Mouse (Mus musculus) midbrain, embryonic 12.5 days (tissue): ENCODE measurements around the gene Camta1. TPM values are rescaled to one million over a fixed set of nuclear protein-coding genes. Genes with fewer than 3 reads are reported as not detected.
"Not testable (repeated sequence)": the region's sequence is repeated elsewhere in the genome, so short reads cannot be mapped to it uniquely, and the experiment has no call there.

Experiments
- ATAC-seq: fragments of 200-750 bp; cut with Nextera tagmentation; 2 replicates; pipeline ENCODE4 v1.8.0; 2017; ENCODE audit warnings: low read depth, moderate TSS enrichment, moderate library complexity; ENCODE audit not compliant: low FRiP score
- H3K27ac ChIP-seq: fragments of 300-500 bp; sonication (generic); replicated peaks from 2 replicates; pipeline ENCODE4 v1.5.1; 2016; ENCODE audit warnings: mild to moderate bottlenecking
- H3K27me3 ChIP-seq: fragments of 300-500 bp; sonication (generic); 2 replicates; pipeline ENCODE4 v1.6.1; 2016; ENCODE audit warnings: mild to moderate bottlenecking
- H3K36me3 ChIP-seq: fragments of 300-500 bp; sonication (generic); 2 replicates; pipeline ENCODE4 v1.6.1; 2016
- H3K4me1 ChIP-seq: fragments of 300-500 bp; sonication (generic); 2 replicates; pipeline ENCODE4 v1.6.1; 2016
- H3K4me2 ChIP-seq: fragments of 300-500 bp; sonication (generic); replicated peaks from 2 replicates; pipeline ENCODE4 v1.6.1; 2016; ENCODE audit warnings: mild to moderate bottlenecking, moderate library complexity
- H3K4me3 ChIP-seq: fragments of 300-500 bp; sonication (generic); 2 replicates; pipeline ENCODE4 v1.5.1; 2016; ENCODE audit warnings: mild to moderate bottlenecking
- H3K9ac ChIP-seq: fragments of 300-500 bp; sonication (generic); replicated peaks from 2 replicates; pipeline ENCODE4 v1.6.1; 2016; ENCODE audit warnings: mild to moderate bottlenecking, moderate library complexity
- H3K9me3 ChIP-seq: fragments of 300-500 bp; sonication (generic); 2 replicates; pipeline ENCODE4 v1.6.1; 2016; ENCODE audit warnings: mild to moderate bottlenecking
- WGBS: fragments of 180-500 bp; shearing (Covaris S2); methylation state at CpG from one replicate; pipeline ENCODE4 v1.1.7; 2016; 5-methylcytosine and 5-hydroxymethylcytosine counted together
- polyA plus RNA-seq: library from polyadenylated mRNA; unstranded; fragments of >200 nt; fragmentation: Nextera tagmentation; extraction: Ambion mirVana; gene quantifications from 2 replicates; pipeline ENCODE4 v1.2.1, GENCODE M21; 2016

Camta1 gene
- polyA plus RNA-seq, 1 experiment from 2014 or later, result 135 TPM

- no peak overlapping the region for H3K9ac ChIP-seq
- no peak overlapping the region for H3K4me2 ChIP-seq
- no peak for ATAC-seq
- no peak overlapping the region for H3K27ac ChIP-seq
- H3K27me3 ChIP-seq, result no peaks in the 10 kb centered on the region
- no peaks in the 10 kb centered on the region for H3K36me3 ChIP-seq
- H3K9me3 ChIP-seq, result peaks cover 25% of the 10 kb centered on the region
- H3K4me1 ChIP-seq, result no peaks in the 10 kb centered on the region
- no peak overlapping the region for H3K4me3 ChIP-seq
- WGBS, result 84% methylated on average over 5 of the region's 5 CpGs
Measured at GRCm38 (mm10) chr4:150882632-150883031, 979.0 kb downstream of the Camta1 start.

GRCm38 (mm10) chr4:150880364-150880763 lies 981.3 kb downstream of the Camta1 start:
- Histone ChIP-seq H3K4me3 (no peak overlapping the region), H3K9ac (no peak overlapping the region), H3K9me3 (peaks cover 25% of the 10 kb centered on the region), H3K4me2 (no peak overlapping the region), H3K4me1 (peaks cover 3% of the 10 kb centered on the region; the same call in 1 of the 2 replicates), H3K27ac (no peak overlapping the region), H3K27me3 (no peaks in the 10 kb centered on the region), H3K36me3 (no peaks in the 10 kb centered on the region)
- WGBS, result 83% methylated on average over 5 of the region's 5 CpGs
- no peak for ATAC-seq

GRCm38 (mm10) chr4:150879631-150880030 lies 982.0 kb downstream of the Camta1 start:
- no peak for ATAC-seq
- WGBS, result 96% methylated on average over 22 of the region's 22 CpGs
- Histone ChIP-seq H3K4me1 (peaks cover 3% of the 10 kb centered on the region; the same call in 1 of the 2 replicates), H3K9ac (no peak overlapping the region), H3K36me3 (no peaks in the 10 kb centered on the region), H3K4me3 (no peak overlapping the region), H3K4me2 (no peak overlapping the region), H3K27ac (no peak overlapping the region), H3K9me3 (peaks cover 25% of the 10 kb centered on the region), H3K27me3 (no peaks in the 10 kb centered on the region)

- no peak for ATAC-seq
- no peaks in the 10 kb centered on the region for H3K36me3 ChIP-seq
- WGBS, result 86% methylated on average over 10 of the region's 10 CpGs
Measured at GRCm38 (mm10) chr4:150875393-150875792, 986.3 kb downstream of the Camta1 start.

GRCm38 (mm10) chr4:150874416-150874815 lies 987.3 kb downstream of the Camta1 start:
- Histone ChIP-seq H3K9me3 (peaks cover 14% of the 10 kb centered on the region), H3K4me1 (peaks cover 15% of the 10 kb centered on the region)
- H3K27me3 ChIP-seq, H3K4me2 ChIP-seq, H3K9ac ChIP-seq, ATAC-seq, H3K36me3 ChIP-seq, H3K27ac ChIP-seq, H3K4me3 ChIP-seq: not testable (repeated sequence)
- 81% methylated on average over 4 of the region's 4 CpGs for WGBS

More at GRCm38 (mm10) chr4:150875393-150875792, 986.3 kb downstream of the Camta1 start:
- H3K9ac ChIP-seq, result no peak overlapping the region
- H3K9me3 ChIP-seq, result peaks cover 24% of the 10 kb centered on the region
- no peaks in the 10 kb centered on the region for H3K27me3 ChIP-seq
- no peak overlapping the region for H3K4me2 ChIP-seq
- H3K27ac ChIP-seq, result no peak overlapping the region
- H3K4me1 ChIP-seq, result peaks cover 15% of the 10 kb centered on the region
- no peak overlapping the region for H3K4me3 ChIP-seq

- Histone ChIP-seq H3K27me3 (no peaks in the 10 kb centered on the region), H3K36me3 (peaks cover 6% of the 10 kb centered on the region; the same call in 1 of the 2 replicates), H3K27ac (no peak overlapping the region), H3K9ac (no peak overlapping the region), H3K9me3 (no peaks in the 10 kb centered on the region), H3K4me3 (no peak overlapping the region), H3K4me1 (peaks cover 15% of the 10 kb centered on the region), H3K4me2 (no peak overlapping the region)
- WGBS, result 90% methylated on average over 8 of the region's 8 CpGs
- ATAC-seq, result no peak
Measured at GRCm38 (mm10) chr4:150872681-150873080, 989.0 kb downstream of the Camta1 start.

- ATAC-seq, result no peak
- no peak overlapping the region for H3K4me2 ChIP-seq
- WGBS, result 60% methylated on average over 8 of the region's 9 CpGs
- H3K36me3 ChIP-seq, result peaks cover 11% of the 10 kb centered on the region
- H3K4me1 ChIP-seq, result peaks cover 15% of the 10 kb centered on the region
- H3K27ac ChIP-seq, result peak overlapping the region; percentile 15; the same call in 1 of the 2 replicates
- H3K27me3 ChIP-seq, result no peaks in the 10 kb centered on the region
- H3K4me3 ChIP-seq, result no peak overlapping the region
- no peaks in the 10 kb centered on the region for H3K9me3 ChIP-seq
- H3K9ac ChIP-seq, result 0 out of 2 replicates have a peak overlapping the region, but pooled peaks have one; percentile 31
Measured at GRCm38 (mm10) chr4:150872139-150872651, 989.5 kb downstream of the Camta1 start.

- Histone ChIP-seq H3K27ac (peak overlapping the region; percentile 35; the same call in 1 of the 2 replicates), H3K4me3 (no peak overlapping the region), H3K4me2 (no peak overlapping the region), H3K27me3 (no peaks in the 10 kb centered on the region), H3K9ac (0 out of 2 replicates have a peak overlapping the region, but pooled peaks have one; percentile 31), H3K4me1 (peaks cover 15% of the 10 kb centered on the region), H3K36me3 (peaks cover 18% of the 10 kb centered on the region), H3K9me3 (no peaks in the 10 kb centered on the region)
- no peak for ATAC-seq
- 38% methylated on average over 10 of the region's 10 CpGs for WGBS
Measured at GRCm38 (mm10) chr4:150871392-150872138, 990.1 kb downstream of the Camta1 start.

- no peaks in the 10 kb centered on the region for H3K27me3 ChIP-seq
- peaks cover 23% of the 10 kb centered on the region for H3K36me3 ChIP-seq
- no peak for ATAC-seq
- peaks cover 14% of the 10 kb centered on the region for H3K4me1 ChIP-seq
- no peaks in the 10 kb centered on the region for H3K9me3 ChIP-seq
- no peak overlapping the region for H3K9ac ChIP-seq
- H3K4me2 ChIP-seq, result no peak overlapping the region
- 85% methylated on average over 13 of the region's 13 CpGs for WGBS
- H3K4me3 ChIP-seq, result no peak overlapping the region
- H3K27ac ChIP-seq, result no peak overlapping the region
Measured at GRCm38 (mm10) chr4:150870963-150871391, 990.7 kb downstream of the Camta1 start.

- H3K9ac ChIP-seq, result no peak overlapping the region
- ATAC-seq, result no peak
- H3K9me3 ChIP-seq, result no peaks in the 10 kb centered on the region
- H3K4me3 ChIP-seq, result no peak overlapping the region
- no peak overlapping the region for H3K27ac ChIP-seq
- H3K4me2 ChIP-seq, result no peak overlapping the region
- peaks cover 29% of the 10 kb centered on the region for H3K36me3 ChIP-seq
- peaks cover 13% of the 10 kb centered on the region for H3K4me1 ChIP-seq
- H3K27me3 ChIP-seq, result no peaks in the 10 kb centered on the region
- WGBS, result 79% methylated on average over 17 of the region's 17 CpGs
Measured at GRCm38 (mm10) chr4:150869276-150870197, 992.1 kb downstream of the Camta1 start.

GRCm38 (mm10) chr4:150868859-150869258 lies 992.8 kb downstream of the Camta1 start:
- Histone ChIP-seq H3K27ac (no peak overlapping the region), H3K9ac (no peak overlapping the region), H3K4me3 (no peak overlapping the region), H3K9me3 (no peaks in the 10 kb centered on the region), H3K27me3 (no peaks in the 10 kb centered on the region), H3K4me1 (peaks cover 13% of the 10 kb centered on the region), H3K36me3 (peaks cover 29% of the 10 kb centered on the region), H3K4me2 (no peak overlapping the region)
- 90% methylated on average over 2 of the region's 2 CpGs for WGBS
- ATAC-seq, result no peak
